Mouse (Mus musculus) lung, postnatal 0 days (tissue): ENCODE results near the gene Mlycd. TPM values are rescaled to one million over a fixed set of nuclear protein-coding genes. Genes with fewer than 3 reads are reported as not detected.
"Not testable (repeated sequence)": the region's sequence is repeated elsewhere in the genome, so short reads cannot be mapped to it uniquely, and the experiment has no call there.

Experiments used
- ATAC-seq: fragments of 200-750 bp; cut with Nextera tagmentation; 2 replicates; pipeline ENCODE4 v1.8.0; 2017; ENCODE audit warnings: moderate library complexity
- DNase-seq: peaks from one replicate; pipeline ENCODE4 v3.0.0-alpha.2; 2016; ENCODE audit warnings: low spot score
- H3K27ac ChIP-seq: fragments of 300-500 bp; sonication (generic); 2 replicates; pipeline ENCODE4 v1.5.1; 2014; ENCODE audit warnings: antibody characterized with exemption, mild to moderate bottlenecking, low read length, mixed read lengths
- H3K27me3 ChIP-seq: fragments of 300-500 bp; sonication (generic); replicated peaks from 2 replicates; pipeline ENCODE4 v1.6.1; 2014; ENCODE audit warnings: low read length, mixed read lengths; ENCODE audit not compliant: insufficient read depth
- H3K36me3 ChIP-seq: fragments of 300-500 bp; sonication (generic); 2 replicates; pipeline ENCODE4 v1.6.1; 2014; ENCODE audit warnings: low read length, mixed read lengths; ENCODE audit not compliant: insufficient read depth
- H3K4me1 ChIP-seq: fragments of 300-500 bp; sonication (generic); 2 replicates; pipeline ENCODE4 v1.6.1; 2014; ENCODE audit warnings: antibody characterized with exemption, low read depth, low read length, mixed read lengths; ENCODE audit not compliant: insufficient read depth
- H3K4me2 ChIP-seq: fragments of 300-500 bp; sonication (generic); replicated peaks from 2 replicates; pipeline ENCODE4 v1.6.1; 2014; ENCODE audit warnings: low read depth, mild to moderate bottlenecking, low read length, moderate library complexity, mixed read lengths
- H3K4me3 ChIP-seq: fragments of 300-500 bp; sonication (generic); 2 replicates; pipeline ENCODE4 v1.5.1; 2014; ENCODE audit warnings: low read depth, low read length
- H3K9ac ChIP-seq: fragments of 300-500 bp; sonication (generic); replicated peaks from 2 replicates; pipeline ENCODE4 v1.6.1; 2014; ENCODE audit warnings: low read depth, mild to moderate bottlenecking
- H3K9me3 ChIP-seq: fragments of 300-500 bp; sonication (generic); 2 replicates; pipeline ENCODE4 v1.6.1; 2016; ENCODE audit warnings: low read length, mixed read lengths
- CTCF ChIP-seq: IDR thresholded peaks from 2 replicates; pipeline ENCODE4 v1.5.1; 2016; ENCODE audit warnings: antibody characterized with exemption, mild to moderate bottlenecking
- EP300 ChIP-seq: IDR thresholded peaks from 2 replicates; pipeline ENCODE4 v1.6.1; 2016; ENCODE audit warnings: antibody characterized with exemption, mild to moderate bottlenecking, control low read depth
- WGBS: fragments of 180-500 bp; shearing (Covaris S2); extraction: QIAGEN DNeasy Blood & Tissue Kit; methylation state at CpG from one replicate; pipeline ENCODE4 v1.1.7; 2014; 5-methylcytosine and 5-hydroxymethylcytosine counted together
- polyA plus RNA-seq: library from polyadenylated mRNA; unstranded; fragments of >200 nt; fragmentation: Nextera tagmentation; extraction: Ambion mirVana; gene quantifications from 2 replicates; pipeline ENCODE4 v1.2.1, GENCODE M21; 2015

The Mlycd gene
- polyA plus RNA-seq, 1 experiment from 2014 or later, result 19.1 TPM

DNA sequence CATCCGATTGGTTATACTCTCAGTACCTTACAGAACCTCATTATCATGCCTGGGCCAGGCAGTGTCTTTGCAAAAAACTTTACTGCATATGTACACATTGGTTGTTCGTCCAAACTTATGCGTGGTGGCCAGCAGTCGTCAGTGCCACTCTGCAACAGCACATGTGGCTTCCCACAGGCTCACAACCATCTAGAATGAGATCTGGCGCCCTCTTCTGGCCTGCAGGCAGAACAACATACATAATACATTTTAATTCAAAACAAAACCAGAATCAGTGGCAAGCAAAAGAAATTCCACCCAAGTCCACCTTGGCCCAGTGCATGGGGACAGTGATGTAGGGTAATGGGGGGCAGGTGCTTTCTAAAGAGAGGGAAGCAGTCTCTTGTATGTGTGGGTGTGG lies 38.0 kb upstream of the Mlycd start:
- not testable (repeated sequence) for H3K36me3 ChIP-seq, H3K9me3 ChIP-seq, H3K9ac ChIP-seq, H3K27ac ChIP-seq, DNase-seq, H3K4me3 ChIP-seq, H3K27me3 ChIP-seq, H3K4me2 ChIP-seq, H3K4me1 ChIP-seq, ATAC-seq
- peak; percentile 62 for TF ChIP-seq CTCF
- WGBS, result 66% methylated on average over 5 of the region's 5 CpGs

DNA sequence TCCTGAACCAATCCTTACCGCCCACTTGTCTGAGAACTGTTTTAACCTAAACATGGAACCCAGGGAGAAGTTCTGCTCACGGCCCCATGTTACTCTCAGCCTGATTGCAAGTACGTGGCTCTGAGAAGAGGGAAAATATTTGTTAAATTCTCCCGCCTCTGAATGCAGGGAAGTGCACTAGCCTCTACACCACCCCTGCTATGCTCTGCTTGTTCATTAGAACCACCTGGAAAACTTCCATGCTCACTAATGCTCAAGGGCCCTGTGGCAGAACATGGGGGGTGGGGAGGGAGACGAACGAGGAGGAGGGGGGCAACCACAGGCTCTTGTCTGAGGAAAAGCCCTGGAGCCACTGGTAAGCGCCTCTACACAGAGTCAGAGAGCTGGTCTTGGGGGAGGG lies 36.5 kb upstream of the Mlycd start:
- ATAC-seq (no peak), DNase-seq (no peak)
- no peak for TF ChIP-seq EP300
- no peak for TF ChIP-seq CTCF
- Histone ChIP-seq H3K4me3 (no peak overlapping the region), H3K9ac (no peak overlapping the region), H3K9me3 (no peaks in the 10 kb centered on the region), H3K4me2 (no peak overlapping the region), H3K27ac (no peak overlapping the region), H3K4me1 (no peaks in the 10 kb centered on the region), H3K36me3 (no peaks in the 10 kb centered on the region), H3K27me3 (no peaks in the 10 kb centered on the region)
- WGBS, result 62% methylated on average over 6 of the region's 7 CpGs

DNA sequence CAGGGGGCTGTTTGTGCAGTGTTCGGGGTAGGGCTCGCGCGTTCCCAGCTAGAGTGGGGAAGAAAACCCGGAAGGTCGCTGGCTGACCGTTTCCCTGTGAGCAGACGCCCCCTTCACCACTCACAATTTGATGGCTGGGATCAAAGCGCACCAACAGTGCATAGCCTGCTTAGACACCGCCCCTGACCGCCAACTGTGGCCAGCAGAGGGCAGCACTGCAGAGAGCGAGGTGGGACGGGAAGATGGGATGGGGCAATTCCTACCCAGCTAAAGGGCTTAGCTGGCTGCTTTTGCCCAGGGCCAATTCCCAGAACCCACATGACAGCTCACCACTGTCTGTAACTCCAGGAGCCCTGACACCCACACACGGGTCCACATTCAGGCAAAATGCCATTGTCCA lies 35.8 kb upstream of the Mlycd start:
- 34% methylated on average over 14 of the region's 14 CpGs for WGBS
- H3K4me3 ChIP-seq, result no peak overlapping the region
- no peaks in the 10 kb centered on the region for H3K36me3 ChIP-seq
- DNase-seq (peak; percentile 34), ATAC-seq (peak; percentile 40)
- H3K4me1 ChIP-seq, result no peaks in the 10 kb centered on the region
- no peak overlapping the region for H3K4me2 ChIP-seq
- no peak overlapping the region for H3K9ac ChIP-seq
- no peaks in the 10 kb centered on the region for H3K9me3 ChIP-seq
- no peaks in the 10 kb centered on the region for H3K27me3 ChIP-seq
- TF ChIP-seq EP300 (no peak), CTCF (peak; percentile 84)
- H3K27ac ChIP-seq, result no peak overlapping the region

DNA sequence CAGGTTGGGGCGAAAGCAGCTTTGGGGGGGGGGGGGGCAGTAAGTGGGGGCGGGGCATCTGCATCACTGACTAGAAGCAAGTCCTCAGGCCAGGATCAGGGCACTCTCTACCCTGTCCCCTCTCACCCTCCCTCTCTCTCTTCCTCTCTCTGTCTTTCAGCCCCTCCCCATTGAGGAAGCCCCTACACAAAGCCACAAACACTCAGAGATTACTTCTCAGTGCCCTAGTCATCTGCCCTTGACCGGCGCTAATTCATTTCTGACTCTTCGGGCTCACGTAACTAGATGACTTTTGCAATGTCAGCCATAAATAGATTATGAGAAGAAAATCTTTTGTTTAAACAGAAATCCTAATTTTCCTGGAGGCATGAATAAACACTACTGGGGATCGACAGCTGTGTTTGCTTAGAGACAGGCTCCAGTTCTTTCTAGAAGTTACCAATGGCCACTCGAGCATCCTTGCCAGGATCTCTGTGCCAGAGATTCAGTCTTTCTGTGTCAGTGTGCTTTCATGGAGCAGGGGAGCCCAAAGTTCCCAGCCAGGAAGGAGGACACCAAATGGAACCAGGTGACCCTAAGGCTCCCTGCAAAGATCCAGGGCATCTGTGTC lies 33.9 kb upstream of the Mlycd start:
- no peak overlapping the region for H3K4me3 ChIP-seq
- TF ChIP-seq EP300 (no peak), CTCF (no peak)
- peak; percentile 68 for DNase-seq
- ATAC-seq, result peak; percentile 67
- H3K4me2 ChIP-seq, result no peak overlapping the region
- H3K27ac ChIP-seq, result no peak overlapping the region
- H3K36me3 ChIP-seq, result no peaks in the 10 kb centered on the region
- no peaks in the 10 kb centered on the region for H3K9me3 ChIP-seq
- no peaks in the 10 kb centered on the region for H3K4me1 ChIP-seq
- H3K9ac ChIP-seq, result no peak overlapping the region
- WGBS, result 22% methylated on average over 8 of the region's 8 CpGs
- no peaks in the 10 kb centered on the region for H3K27me3 ChIP-seq

DNA sequence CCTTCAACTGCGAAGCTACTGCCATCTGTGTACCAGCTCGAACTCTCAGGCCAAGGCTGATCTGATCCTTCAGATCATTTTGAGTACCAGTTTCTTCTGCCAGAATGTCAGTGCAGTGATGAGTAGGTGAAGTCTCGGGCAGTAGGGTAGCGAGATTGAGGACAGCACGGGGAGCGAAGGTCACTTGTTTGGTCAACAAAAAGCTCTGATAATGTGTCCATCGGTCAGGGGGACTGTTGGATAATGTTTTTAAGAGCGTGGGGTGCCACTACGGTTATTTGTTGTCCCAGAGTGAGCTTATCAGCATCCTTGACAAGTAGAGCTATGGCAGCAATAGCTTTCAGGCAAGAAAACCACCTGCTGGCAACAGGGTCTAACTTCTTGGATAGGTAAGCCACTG lies 20.0 kb upstream of the Mlycd start:
- not testable (repeated sequence) for H3K4me3 ChIP-seq, H3K4me1 ChIP-seq, H3K9me3 ChIP-seq, H3K4me2 ChIP-seq, H3K27ac ChIP-seq, H3K9ac ChIP-seq, H3K36me3 ChIP-seq, ATAC-seq, H3K27me3 ChIP-seq, DNase-seq
- WGBS, result 60% methylated on average over 9 of the region's 9 CpGs

DNA sequence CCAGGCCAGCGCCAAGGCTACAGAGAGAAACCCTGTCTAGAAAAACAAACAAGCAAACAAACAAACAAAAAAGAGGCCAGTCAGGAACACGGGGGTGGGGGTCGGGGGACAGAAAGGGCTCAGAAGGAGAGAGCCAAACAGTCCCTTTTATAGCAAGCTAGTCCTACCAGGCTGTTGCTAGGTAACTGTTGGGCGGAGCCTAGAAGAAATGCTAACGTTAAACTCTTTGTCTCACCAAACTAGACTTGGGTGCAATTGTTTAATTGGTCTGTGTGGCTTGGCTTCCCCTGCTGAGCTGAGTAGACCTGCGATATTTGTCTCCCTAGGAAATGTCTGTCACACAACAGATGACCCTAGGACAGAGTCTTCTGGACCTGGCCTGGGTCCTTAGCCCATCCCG lies 16.2 kb upstream of the Mlycd start:
- H3K4me1 ChIP-seq, result no peaks in the 10 kb centered on the region
- DNase-seq (no peak), ATAC-seq (no peak)
- no peak overlapping the region for H3K9ac ChIP-seq
- no peak overlapping the region for H3K4me3 ChIP-seq
- H3K36me3 ChIP-seq, result no peaks in the 10 kb centered on the region
- 66% methylated on average over 7 of the region's 7 CpGs for WGBS
- no peak for TF ChIP-seq CTCF
- TF ChIP-seq EP300, result no peak
- no peak overlapping the region for H3K4me2 ChIP-seq
- H3K9me3 ChIP-seq, result no peaks in the 10 kb centered on the region
- H3K27me3 ChIP-seq, result no peaks in the 10 kb centered on the region
- H3K27ac ChIP-seq, result no peak overlapping the region

DNA sequence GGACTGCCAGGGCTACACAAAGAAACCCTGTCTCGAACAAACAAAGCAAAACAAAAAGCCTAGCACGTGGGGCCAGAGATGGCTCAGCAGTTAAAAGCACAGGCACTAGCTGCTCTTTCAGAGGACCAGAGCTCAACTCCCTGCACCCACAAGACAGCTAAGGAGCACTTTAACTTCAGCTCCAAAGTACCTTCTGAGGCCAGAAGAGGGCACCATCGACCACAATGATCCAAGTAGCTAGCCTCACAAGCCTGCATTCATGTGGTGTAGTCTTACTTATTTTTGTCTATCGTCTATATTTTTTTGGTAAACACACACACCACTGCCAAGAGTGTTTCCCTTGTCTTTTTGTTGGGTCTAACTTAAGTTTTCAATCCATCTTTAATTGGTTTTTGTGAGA lies 14.1 kb upstream of the Mlycd start:
- Histone ChIP-seq H3K4me2 (no peak overlapping the region), H3K27me3 (no peaks in the 10 kb centered on the region), H3K9me3 (no peaks in the 10 kb centered on the region), H3K36me3 (no peaks in the 10 kb centered on the region), H3K27ac (no peak overlapping the region), H3K9ac (no peak overlapping the region), H3K4me3 (no peak overlapping the region), H3K4me1 (no peaks in the 10 kb centered on the region)
- TF ChIP-seq CTCF (peak; percentile 68), EP300 (no peak)
- no peak for ATAC-seq
- 33% methylated on average over 4 of the region's 4 CpGs for WGBS
- DNase-seq, result peak; percentile 50
